Mouse (Mus musculus): ENCODE data around the gene Laptm5.

- TF ChIP-seq CTCF (IDR thresholded peaks at IDR 0.05; ENCODE audit: borderline replicate concordance, insufficient read depth, low read depth, low read length) (no peak), POLR2A (IDR thresholded peaks at IDR 0.05; ENCODE audit: borderline replicate concordance, insufficient read depth, low read length) (no peak)
Observed at GRCm38 (mm10) chr4:130978981-130979380, 66.1 kb downstream of the Laptm5 start.

All from cerebellum, adult 2 months (tissue).